11 mouse cellular contexts compared by ENCODE assay signal in genomic region chr19:46657339-46658020, GRCm38 (mm10). TPM values are rescaled to one million over a fixed set of nuclear protein-coding genes. Genes with fewer than 3 reads are reported as not detected.
DNase-seq lines count a peak whose midpoint lies in the region; ATAC-seq and TF ChIP-seq lines count a peak whose summit lies in the region.
"Had no signal": no experiment of that assay in that cellular context is flagged by ENCODE, and none has a peak within 500 bp of the region (broad histone marks: within the 10 kb centered on the region; RNA-seq: fewer than 3 reads in every experiment).

No protein-coding gene starts in this region.

- WGBS in liver, postnatal 0 days (ENCODE audit: insufficient replicate concordance): 81% methylated on average over 3 of the region's 3 CpGs

- 0 out of 2 replicates have a peak overlapping the region, but pooled peaks have one; percentile 82 for H3K27ac ChIP-seq in liver, postnatal 0 days (ENCODE audit: low read depth)
- H3K27ac ChIP-seq: embryonic facial prominence, embryonic 13.5 days; neural tube, embryonic 12.5 days had no signal

- ATAC-seq in liver, postnatal 0 days: no peak

- no peak for TF ChIP-seq EP300 in liver, postnatal 0 days (IDR thresholded peaks at IDR 0.05; ENCODE audit: low read depth)

- no peaks in the 10 kb centered on the region for H3K9me3 ChIP-seq in E14TG2a.4 (ENCODE audit: low read length)
- no peaks in the 10 kb centered on the region for H3K9me3 ChIP-seq in liver, postnatal 0 days (ENCODE audit: low read length)
- H3K9me3 ChIP-seq: neural tube, embryonic 12.5 days had no signal

- H3K36me3 ChIP-seq in E14TG2a.4 (ENCODE audit: insufficient read depth, low read length): peaks cover 36% of the 10 kb centered on the region
- H3K36me3 ChIP-seq in liver, postnatal 0 days (replicated peaks; ENCODE audit: insufficient read depth, low read length): peaks cover 40% of the 10 kb centered on the region

- H3K27me3 ChIP-seq in E14TG2a.4 (ENCODE audit: insufficient read depth, low read length): no peaks in the 10 kb centered on the region
- no peaks in the 10 kb centered on the region for H3K27me3 ChIP-seq in liver, postnatal 0 days (ENCODE audit: insufficient read depth, low read length)
- H3K27me3 ChIP-seq: embryonic facial prominence, embryonic 13.5 days; neural tube, embryonic 12.5 days had no signal

- no peak overlapping the region for H3K4me3 ChIP-seq in E14TG2a.4 (replicated peaks; ENCODE audit: low read length)
- H3K4me3 ChIP-seq in liver, postnatal 0 days (ENCODE audit: low read depth, low read length): no peak overlapping the region
- H3K4me3 ChIP-seq: embryonic facial prominence, embryonic 13.5 days; neural tube, embryonic 12.5 days had no signal

- H3K9ac ChIP-seq in liver, postnatal 0 days (replicated peaks): no peak overlapping the region
- H3K9ac ChIP-seq: embryonic facial prominence, embryonic 13.5 days; neural tube, embryonic 12.5 days had no signal

- peak; percentile 81 for TF ChIP-seq CTCF in E14TG2a.4 (conservative IDR thresholded peaks at IDR 0.05; ENCODE audit: low read length)
- peak; percentile 64 for TF ChIP-seq CTCF in liver, postnatal 0 days (IDR thresholded peaks at IDR 0.05; ENCODE audit: low read depth)

- DNase-seq in kidney, postnatal 10 days: peak; percentile 66
- no peak for DNase-seq in kidney, postnatal 14 days
- DNase-seq in 416B (ENCODE audit: low read depth) (peak; percentile 49), MN1 (ENCODE audit: low spot score) (no peak)
- peak; percentile 57 for DNase-seq in liver, postnatal 0 days
- no peak for DNase-seq in frontal cortex, postnatal 36 days (ENCODE audit: low spot score in 2 of 2)
- no peak for DNase-seq in frontal cortex, postnatal 10 days (ENCODE audit: low spot score in 2 of 2)
- DNase-seq: adrenal gland, postnatal 10 days had no signal

- H3K4me1 ChIP-seq in E14TG2a.4 (replicated peaks; ENCODE audit: low read depth, low read length): peaks cover 45% of the 10 kb centered on the region
- peaks cover 14% of the 10 kb centered on the region for H3K4me1 ChIP-seq in liver, postnatal 0 days (ENCODE audit: insufficient read depth)
- H3K4me1 ChIP-seq: neural tube, embryonic 12.5 days had no signal

- H3K4me2 ChIP-seq in liver, postnatal 0 days (ENCODE audit: low read depth, low read length): no peak overlapping the region
- H3K4me2 ChIP-seq: embryonic facial prominence, embryonic 13.5 days; neural tube, embryonic 12.5 days had no signal

RNA-seq across cellular contexts. Expression of gene Cyp17a1, which starts 15.5 kb away (rescaled TPM):
- 3.3 and 5.8 TPM in 2 replicates for polyA plus RNA-seq in liver, postnatal 0 days (2015; fragmentation: Nextera tagmentation; extraction: Ambion mirVana)
- polyA plus RNA-seq: embryonic facial prominence, embryonic 13.5 days; neural tube, embryonic 12.5 days had no signal

RNA-seq across cellular contexts. Expression of gene Borcs7, which starts 32.2 kb away (rescaled TPM):
- 6.6 and 7.1 TPM in 2 replicates for polyA plus RNA-seq in liver, postnatal 0 days (2015; fragmentation: Nextera tagmentation; extraction: Ambion mirVana)

RNA-seq across cellular contexts. Expression of gene As3mt, which starts 49.8 kb away (rescaled TPM):
- polyA plus RNA-seq in liver, postnatal 0 days (2015; fragmentation: Nextera tagmentation; extraction: Ambion mirVana): 28.4 and 30.1 TPM in 2 replicates

RNA-seq across cellular contexts. Expression of gene Wbp1l, which starts 58.6 kb away (rescaled TPM):
- 40.4 and 48.8 TPM in 2 replicates for polyA plus RNA-seq in liver, postnatal 0 days (2015; fragmentation: Nextera tagmentation; extraction: Ambion mirVana)

Comparison
In these comparisons a context has a peak if more than half of its experiments do, and no peak if none do; other contexts are left out.
1. DNase-seq: peak in kidney, postnatal 10 days (single experiment), 416B (single experiment) and liver, postnatal 0 days (single experiment); none in kidney, postnatal 14 days (single experiment), MN1 (single experiment), frontal cortex, postnatal 36 days (0 of 2) and frontal cortex, postnatal 10 days (0 of 2).